Mouse (Mus musculus): ENCODE data around the gene Armc2. TPM values are rescaled to one million over a fixed set of nuclear protein-coding genes. Genes with fewer than 3 reads are reported as not detected.

Armc2 gene
- total and polyA plus RNA-seq, 3 experiments = 0.34 to 0.99 (median 0.90) TPM

GRCm38 (mm10) chr10:41883741-41884575 lies 134.3 kb downstream of the Armc2 start:
- H3K9me3 ChIP-seq (replicated peaks; ENCODE audit: low read length) = no peaks in the 10 kb centered on the region
- no peak overlapping the region for H3K4me2 ChIP-seq (ENCODE audit: insufficient read depth, low read depth, poor library complexity, severe bottlenecking)
- H3K27ac ChIP-seq (ENCODE audit: insufficient read depth, low read depth) = no peak overlapping the region
- H3K9ac ChIP-seq (ENCODE audit: insufficient read depth, low read depth) = no peak overlapping the region
- no peaks in the 10 kb centered on the region for H3K27me3 ChIP-seq (replicated peaks)
- no peaks in the 10 kb centered on the region for H3K36me3 ChIP-seq (replicated peaks in 1 of 2; ENCODE audit: control insufficient read depth in 1 of 2, insufficient read depth in 1 of 2, low read length in 1 of 2)
- no peak for DNase-seq (ENCODE audit: extremely low read depth)
- in situ Hi-C loops (cut with MboI; ENCODE audit: low pct_ligation_motif_present, low pct_unique_long_range_greater_than_20kb, low sequenced_read_pairs) (loop anchor here (10.0 kb wide), 1 partner anchor 49 kb away; no protein-coding TSS in a partner anchor), dilution Hi-C loops (cut with MboI; ENCODE audit: extremely low pct_ligation_motif_present, extremely low pct_unique_long_range_greater_than_20kb, low sequenced_read_pairs) (no loop called here)
- no peak overlapping the region for H3K4me3 ChIP-seq (replicated peaks in 1 of 3; ENCODE audit: low read depth in 2 of 3, low read length in 2 of 3, poor library complexity in 1 of 3)
- H3K4me1 ChIP-seq (ENCODE audit: control insufficient read depth in 1 of 2, insufficient read depth in 2 of 2) = peaks cover 0 to 56% of the 10 kb centered on the region in 2 experiments; a peak in 3 of 4 replicates
- no peak for TF ChIP-seq USF2 (conservative IDR thresholded peaks at IDR 0.05; ENCODE audit: low read depth, low read length)
- TF ChIP-seq MAFK (IDR thresholded peaks at IDR 0.05; ENCODE audit: insufficient replicate concordance, low read length) = no peak
- TF ChIP-seq SIN3A (IDR thresholded peaks at IDR 0.05; ENCODE audit: low read length) = no peak
- no peak for TF ChIP-seq CHD2 (IDR thresholded peaks at IDR 0.05; ENCODE audit: low read length)
- TF ChIP-seq NELFE (IDR thresholded peaks at IDR 0.05; ENCODE audit: low read depth, low read length) = no peak
- no peak for TF ChIP-seq EP300 (IDR thresholded peaks at IDR 0.05; ENCODE audit: low read length)
- no peak for TF ChIP-seq BHLHE40 (IDR thresholded peaks at IDR 0.05; ENCODE audit: low read depth, low read length)
- TF ChIP-seq MAX (IDR thresholded peaks at IDR 0.05; ENCODE audit: low read length) = no peak
- no peak for TF ChIP-seq MYC (IDR thresholded peaks at IDR 0.05; ENCODE audit: low read depth, low read length)
- no peak for TF ChIP-seq TBP (conservative IDR thresholded peaks at IDR 0.05; ENCODE audit: low read depth, low read length)
- TF ChIP-seq JUND (conservative IDR thresholded peaks at IDR 0.05; ENCODE audit: low read depth, low read length) = no peak
- no peak for TF ChIP-seq ZKSCAN1 (IDR thresholded peaks at IDR 0.05; ENCODE audit: borderline replicate concordance, low read depth, low read length)
- no peak for TF ChIP-seq POLR2AphosphoS2 (IDR thresholded peaks at IDR 0.05; ENCODE audit: low read depth, low read length)
- TF ChIP-seq MXI1 (IDR thresholded peaks at IDR 0.05; ENCODE audit: low read depth, low read length) = no peak
- no peaks in the 10 kb centered on the region for H3K79me2 ChIP-seq (replicated peaks; ENCODE audit: control insufficient read depth, extremely low read depth, insufficient read depth, poor library complexity, severe bottlenecking)

- H3K9me3 ChIP-seq (replicated peaks; ENCODE audit: low read length) = no peaks in the 10 kb centered on the region
- DNase-seq (ENCODE audit: extremely low read depth) = no peak
- in situ Hi-C loops (cut with MboI; ENCODE audit: low pct_ligation_motif_present, low pct_unique_long_range_greater_than_20kb, low sequenced_read_pairs) (loop anchor here (10.0 kb wide), 1 partner anchor 47 kb away; no protein-coding TSS in a partner anchor), dilution Hi-C loops (cut with MboI; ENCODE audit: extremely low pct_ligation_motif_present, extremely low pct_unique_long_range_greater_than_20kb, low sequenced_read_pairs) (no loop called here)
- H3K4me2 ChIP-seq (ENCODE audit: insufficient read depth, low read depth, poor library complexity, severe bottlenecking) = no peak overlapping the region
- no peaks in the 10 kb centered on the region for H3K79me2 ChIP-seq (replicated peaks; ENCODE audit: control insufficient read depth, extremely low read depth, insufficient read depth, poor library complexity, severe bottlenecking)
- H3K4me1 ChIP-seq (ENCODE audit: control insufficient read depth in 1 of 2, insufficient read depth in 2 of 2) = peaks cover 0 to 44% of the 10 kb centered on the region in 2 experiments; a peak in 3 of 4 replicates
- H3K4me3 ChIP-seq (replicated peaks in 1 of 3; ENCODE audit: low read depth in 2 of 3, low read length in 2 of 3, poor library complexity in 1 of 3) = no peak overlapping the region
- no peaks in the 10 kb centered on the region for H3K36me3 ChIP-seq (replicated peaks in 1 of 2; ENCODE audit: control insufficient read depth in 1 of 2, insufficient read depth in 1 of 2, low read length in 1 of 2)
- H3K9ac ChIP-seq (ENCODE audit: insufficient read depth, low read depth) = no peak overlapping the region
- TF ChIP-seq ELF1 (IDR thresholded peaks at IDR 0.05; ENCODE audit: low read depth, low read length) = no peak
- no peak for TF ChIP-seq SIN3A (IDR thresholded peaks at IDR 0.05; ENCODE audit: low read length)
- TF ChIP-seq PAX5 (IDR thresholded peaks at IDR 0.05; ENCODE audit: low read length) = no peak
- TF ChIP-seq IRF4 (IDR thresholded peaks at IDR 0.05; ENCODE audit: low read depth, low read length) = no peak
- no peak for TF ChIP-seq TCF12 (IDR thresholded peaks at IDR 0.05; ENCODE audit: low read depth, low read length)
- no peak for TF ChIP-seq NELFE (IDR thresholded peaks at IDR 0.05; ENCODE audit: low read depth, low read length)
- no peak for TF ChIP-seq JUND (conservative IDR thresholded peaks at IDR 0.05; ENCODE audit: low read depth, low read length)
- no peak for TF ChIP-seq POLR2AphosphoS2 (IDR thresholded peaks at IDR 0.05; ENCODE audit: low read depth, low read length)
- TF ChIP-seq MAZ (IDR thresholded peaks at IDR 0.05; ENCODE audit: low read depth, low read length) = no peak
- TF ChIP-seq POLR2A (IDR thresholded peaks at IDR 0.05; ENCODE audit: low read depth, low read length) = no peak
- TF ChIP-seq CTCF (conservative IDR thresholded peaks at IDR 0.05 in 1 of 2, IDR thresholded peaks at IDR 0.05 in 1 of 2; ENCODE audit: low read depth in 2 of 2, low read length in 2 of 2) = no peak
- no peak for TF ChIP-seq KAT2A (IDR thresholded peaks at IDR 0.05; ENCODE audit: insufficient replicate concordance, low read length)
- TF ChIP-seq E2F4 (IDR thresholded peaks at IDR 0.05; ENCODE audit: insufficient replicate concordance, low read depth, low read length) = no peak
- H3K27ac ChIP-seq (ENCODE audit: insufficient read depth, low read depth) = no peak overlapping the region
- no peaks in the 10 kb centered on the region for H3K27me3 ChIP-seq (replicated peaks)
These were observed 136.8 kb downstream of the Armc2 start for GRCm38 (mm10) chr10:41881438-41881837.

Measured in CH12.LX (cell line).